ENCODE assay signal across 36 mouse cellular contexts in genomic region chr13:119792791-119793404, GRCm38 (mm10). TPM values are rescaled to one million over a fixed set of nuclear protein-coding genes. Genes with fewer than 3 reads are reported as not detected.
A peak's percentile ranks its signal among the peaks of the same experiment; 100 is the strongest.
DNase-seq lines count a peak whose midpoint lies in the region; ATAC-seq lines count a peak whose summit lies in the region.
"Had no signal": no experiment of that assay in that cellular context is flagged by ENCODE, and none has a peak within 500 bp of the region (broad histone marks: within the 10 kb centered on the region; RNA-seq: fewer than 3 reads in every experiment).

No protein-coding gene starts in this region.

- H3K27ac ChIP-seq in intestine, embryonic 14.5 days (ENCODE audit: low read depth): no peak overlapping the region
- no peak overlapping the region for H3K27ac ChIP-seq in intestine, embryonic 15.5 days
- peak overlapping the region; percentile 57 for H3K27ac ChIP-seq in lung, embryonic 16.5 days (ENCODE audit: low read length)
- H3K27ac ChIP-seq: heart, embryonic 15.5 days; hindbrain, embryonic 13.5 days; limb, embryonic 10.5 days; limb, embryonic 15.5 days; liver, embryonic 13.5 days; neural tube, embryonic 15.5 days had no signal

- H3K36me3 ChIP-seq in intestine, embryonic 14.5 days (ENCODE audit: control insufficient read depth, insufficient read depth, low read length): peaks cover 12% of the 10 kb centered on the region
- H3K36me3 ChIP-seq in intestine, embryonic 15.5 days: no peaks in the 10 kb centered on the region
- H3K36me3 ChIP-seq in lung, embryonic 16.5 days (ENCODE audit: control insufficient read depth, insufficient read depth, low read length): no peaks in the 10 kb centered on the region
- H3K36me3 ChIP-seq: neural tube, embryonic 15.5 days had no signal

- peaks cover 12% of the 10 kb centered on the region; the same call in 1 of the 2 replicates for H3K4me1 ChIP-seq in intestine, embryonic 14.5 days (replicated peaks; ENCODE audit: control insufficient read depth, insufficient read depth, low read length)
- 0 out of 2 replicates have a peak, but pooled peaks cover 5% of the 10 kb centered on the region for H3K4me1 ChIP-seq in intestine, embryonic 15.5 days (replicated peaks)
- peaks cover 15% of the 10 kb centered on the region for H3K4me1 ChIP-seq in lung, embryonic 16.5 days (replicated peaks; ENCODE audit: control insufficient read depth, insufficient read depth, low read length)

- ATAC-seq in intestine, embryonic 14.5 days (replicated peaks; ENCODE audit: low FRiP score, low TSS enrichment, low read depth): no peak
- no peak for ATAC-seq in intestine, embryonic 15.5 days
- no peak for ATAC-seq in lung, embryonic 16.5 days (ENCODE audit: low read depth)
- ATAC-seq in megakaryocyte, adult 5-6 weeks (ENCODE audit: poor library complexity, severe bottlenecking): peak; percentile 33
- ATAC-seq: forebrain, embryonic 16.5 days had no signal

- 66% methylated on average over 5 of the region's 5 CpGs for WGBS in intestine, embryonic 14.5 days
- 69% methylated on average over 5 of the region's 5 CpGs for WGBS in intestine, embryonic 15.5 days
- WGBS in lung, embryonic 16.5 days: 33% methylated on average over 5 of the region's 5 CpGs

- H3K9ac ChIP-seq in intestine, embryonic 14.5 days (ENCODE audit: low read length): no peak overlapping the region
- no peak overlapping the region for H3K9ac ChIP-seq in intestine, embryonic 15.5 days
- no peak overlapping the region for H3K9ac ChIP-seq in lung, embryonic 16.5 days (ENCODE audit: low read length)
- H3K9ac ChIP-seq: heart, embryonic 15.5 days; limb, embryonic 15.5 days; liver, embryonic 13.5 days; neural tube, embryonic 15.5 days had no signal

- H3K4me2 ChIP-seq in intestine, embryonic 14.5 days (ENCODE audit: low read length): no peak overlapping the region
- no peak overlapping the region for H3K4me2 ChIP-seq in intestine, embryonic 15.5 days (replicated peaks)
- no peak overlapping the region for H3K4me2 ChIP-seq in lung, embryonic 16.5 days (ENCODE audit: low read depth, low read length)
- H3K4me2 ChIP-seq: limb, embryonic 15.5 days had no signal

- no peaks in the 10 kb centered on the region for H3K9me3 ChIP-seq in intestine, embryonic 14.5 days (ENCODE audit: control insufficient read depth, low read length)
- no peaks in the 10 kb centered on the region for H3K9me3 ChIP-seq in intestine, embryonic 15.5 days
- no peaks in the 10 kb centered on the region for H3K9me3 ChIP-seq in lung, embryonic 16.5 days (ENCODE audit: control insufficient read depth, low read length)
- H3K9me3 ChIP-seq: heart, embryonic 15.5 days; hindbrain, embryonic 13.5 days; limb, embryonic 10.5 days; limb, embryonic 15.5 days; liver, embryonic 13.5 days; neural tube, embryonic 15.5 days had no signal

- H3K4me3 ChIP-seq in intestine, embryonic 14.5 days (ENCODE audit: low read depth, low read length): no peak overlapping the region
- H3K4me3 ChIP-seq in intestine, embryonic 15.5 days (replicated peaks): no peak overlapping the region
- H3K4me3 ChIP-seq in lung, embryonic 16.5 days (ENCODE audit: low read length): no peak overlapping the region
- H3K4me3 ChIP-seq: erythroblast, embryonic 14.5 days; heart, embryonic 15.5 days; limb, embryonic 10.5 days; limb, embryonic 15.5 days had no signal

- H3K27me3 ChIP-seq in intestine, embryonic 14.5 days (replicated peaks; ENCODE audit: control insufficient read depth, insufficient read depth, low read length): no peaks in the 10 kb centered on the region
- no peaks in the 10 kb centered on the region for H3K27me3 ChIP-seq in intestine, embryonic 15.5 days (replicated peaks)
- H3K27me3 ChIP-seq in lung, embryonic 16.5 days (ENCODE audit: control insufficient read depth, insufficient read depth, low read depth, low read length): no peaks in the 10 kb centered on the region
- H3K27me3 ChIP-seq: heart, embryonic 15.5 days; hindbrain, embryonic 13.5 days; limb, embryonic 15.5 days; liver, embryonic 13.5 days; neural tube, embryonic 15.5 days had no signal

- DNase-seq in intestine, embryonic 14.5 days (ENCODE audit: low spot score): peak; percentile 15
- DNase-seq in lung, postnatal 14 days: no peak
- no peak for DNase-seq in adrenal gland, adult (ENCODE audit: inconsistent age in 2 of 2, low spot score in 1 of 2)
- DNase-seq in adrenal gland, postnatal 25 days: no peak
- DNase-seq: adrenal gland, adult 2 months; cerebellum, adult 2 months; cerebellum, postnatal 14 days; heart, postnatal 4 days; kidney, adult 11 months; layer of hippocampus, postnatal 36 days; liver, embryonic 13.5 days; midbrain, embryonic 14.5 days; right cerebral cortex, adult 18-20 months; spleen, adult 18-20 months; thymus, postnatal 25 days had no signal

RNA-seq across cellular contexts. Expression of gene Zfp131, which starts 2.2 kb away (rescaled TPM):
- polyA plus RNA-seq in intestine, embryonic 14.5 days (2014; fragmentation: Nextera tagmentation; extraction: Ambion mirVana): 35.6 and 39.5 TPM in 2 replicates
- polyA plus RNA-seq in intestine, embryonic 15.5 days (2015; fragmentation: Nextera tagmentation; extraction: Ambion mirVana): 25.3 and 30.0 TPM in 2 replicates
- 31.7 and 33.3 TPM in 2 replicates for polyA plus RNA-seq in lung, embryonic 16.5 days (2015; fragmentation: Nextera tagmentation; extraction: Ambion mirVana)
- total RNA-seq in megakaryocyte, adult 5-6 weeks (2015): 37.1 and 43.6 TPM in 2 replicates
- 43.0 and 45.1 TPM in 2 replicates for total RNA-seq in megakaryocyte, adult 5-6 weeks (2017)
- total RNA-seq in adrenal gland, postnatal 25 days (2021): 32.4 and 37.4 TPM in 2 replicates

RNA-seq across cellular contexts. Expression of gene AF067063, which starts 37.1 kb away (rescaled TPM):
- not detected in 2 replicates for polyA plus RNA-seq in intestine, embryonic 14.5 days (2014; fragmentation: Nextera tagmentation; extraction: Ambion mirVana)
- polyA plus RNA-seq in intestine, embryonic 15.5 days (2015; fragmentation: Nextera tagmentation; extraction: Ambion mirVana): not detected in 2 replicates
- not detected in 2 replicates for polyA plus RNA-seq in lung, embryonic 16.5 days (2015; fragmentation: Nextera tagmentation; extraction: Ambion mirVana)
- total RNA-seq in megakaryocyte, adult 5-6 weeks (2015): not detected in 2 replicates
- total RNA-seq in megakaryocyte, adult 5-6 weeks (2017): not detected in 2 replicates
- not detected in 2 replicates for total RNA-seq in adrenal gland, postnatal 25 days (2021)
- total RNA-seq: adrenal gland, adult 2 months; adrenal gland, postnatal 4 days; gastrocnemius, adult 8-10 months; gastrocnemius, postnatal 4 days; heart, postnatal 4 days; layer of hippocampus, postnatal 36 days; left cerebral cortex, postnatal 10 days; monocyte, adult 5-6 weeks had no signal
- polyA plus RNA-seq: adrenal gland, adult 2 months; cerebellum, adult 2 months; cortical plate, adult 2 months; embryonic facial prominence, embryonic 14.5 days; erythroblast, embryonic 14.5 days; forebrain, embryonic 11.5 days; forebrain, embryonic 16.5 days; heart, embryonic 15.5 days; hindbrain, embryonic 13.5 days; kidney, embryonic 14.5 days; large intestine, adult 2 months; limb, embryonic 10.5 days; limb, embryonic 15.5 days; liver, embryonic 13.5 days; midbrain, embryonic 14.5 days; neural tube, embryonic 15.5 days; stomach, embryonic 16.5 days had no signal

RNA-seq across cellular contexts. Expression of gene Nim1k, which starts 37.2 kb away (rescaled TPM):
- polyA plus RNA-seq in intestine, embryonic 14.5 days (2014; fragmentation: Nextera tagmentation; extraction: Ambion mirVana): 0.58 and 0.76 TPM in 2 replicates
- polyA plus RNA-seq in intestine, embryonic 15.5 days (2015; fragmentation: Nextera tagmentation; extraction: Ambion mirVana): 0.54 and 0.63 TPM in 2 replicates
- 0.89 and 0.99 TPM in 2 replicates for polyA plus RNA-seq in lung, embryonic 16.5 days (2015; fragmentation: Nextera tagmentation; extraction: Ambion mirVana)
- total RNA-seq in megakaryocyte, adult 5-6 weeks (2015): 0.98 and 1.4 TPM in 2 replicates
- total RNA-seq in megakaryocyte, adult 5-6 weeks (2017): 0.48 and 1.5 TPM in 2 replicates
- 2.6 and 3.6 TPM in 2 replicates for total RNA-seq in adrenal gland, postnatal 25 days (2021)
- polyA plus RNA-seq: erythroblast, embryonic 14.5 days had no signal

RNA-seq across cellular contexts. Expression of gene D13Ertd608e, which starts 42.9 kb away (rescaled TPM):
- not detected in 2 replicates for polyA plus RNA-seq in intestine, embryonic 14.5 days (2014; fragmentation: Nextera tagmentation; extraction: Ambion mirVana)
- polyA plus RNA-seq in intestine, embryonic 15.5 days (2015; fragmentation: Nextera tagmentation; extraction: Ambion mirVana): not detected in 2 replicates
- polyA plus RNA-seq in lung, embryonic 16.5 days (2015; fragmentation: Nextera tagmentation; extraction: Ambion mirVana): not detected in 2 replicates
- 0.45 and 1.7 TPM in 2 replicates for total RNA-seq in megakaryocyte, adult 5-6 weeks (2015)
- 2.6 TPM in 1 of 2 replicates, not detected in the other for total RNA-seq in megakaryocyte, adult 5-6 weeks (2017)
- total RNA-seq in adrenal gland, postnatal 25 days (2021): not detected in 2 replicates
- total RNA-seq: adrenal gland, adult 2 months; adrenal gland, postnatal 4 days; gastrocnemius, adult 8-10 months; gastrocnemius, postnatal 4 days; heart, postnatal 4 days; layer of hippocampus, postnatal 36 days; left cerebral cortex, postnatal 10 days; monocyte, adult 5-6 weeks had no signal
- polyA plus RNA-seq: adrenal gland, adult 2 months; cerebellum, adult 2 months; cortical plate, adult 2 months; embryonic facial prominence, embryonic 14.5 days; erythroblast, embryonic 14.5 days; forebrain, embryonic 11.5 days; forebrain, embryonic 16.5 days; heart, embryonic 15.5 days; hindbrain, embryonic 13.5 days; kidney, embryonic 14.5 days; large intestine, adult 2 months; limb, embryonic 10.5 days; limb, embryonic 15.5 days; liver, embryonic 13.5 days; midbrain, embryonic 14.5 days; neural tube, embryonic 15.5 days; stomach, embryonic 16.5 days had no signal
